Mouse (Mus musculus) heart, adult 2 months (tissue): ENCODE data around the gene Cpt1a.

Experiments
- CTCF ChIP-seq: fragments of 200-600 bp; IDR thresholded peaks from 2 replicates; pipeline ENCODE4 v1.8.1; 2022; ENCODE audit warnings: antibody characterized with exemption, mild to moderate bottlenecking, moderate library complexity
- POLR2A ChIP-seq: fragments of 200-500 bp; IDR thresholded peaks from 2 replicates; pipeline ENCODE4 v1.6.1; 2011; ENCODE audit warnings: mild to moderate bottlenecking, low read depth, low read length, control low read depth; ENCODE audit not compliant: insufficient read depth

DNA sequence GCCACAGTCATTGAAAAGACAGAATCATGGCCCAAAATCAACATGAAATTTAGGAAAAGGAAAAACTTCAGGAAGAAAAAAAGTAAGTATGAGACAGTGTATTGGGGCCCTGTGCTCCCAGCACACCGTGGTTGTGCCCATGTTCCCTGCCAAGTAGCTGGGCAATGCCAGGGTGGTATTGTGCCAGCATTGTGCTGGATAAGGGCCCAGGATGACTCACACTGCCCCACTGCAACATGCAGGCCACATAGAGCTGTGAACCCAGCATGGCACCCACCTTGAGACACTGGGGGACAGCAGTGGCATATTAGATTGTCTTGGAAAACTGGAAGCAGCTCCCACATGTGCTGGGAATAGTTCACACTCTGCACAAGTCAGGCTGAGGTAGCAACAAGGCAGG lies 33.1 kb upstream of the Cpt1a start:
- TF ChIP-seq CTCF, result no peak
- TF ChIP-seq POLR2A, result no peak
